Mouse (Mus musculus) cerebellum, postnatal 25 days (tissue): ENCODE data around the gene Ahctf1.

Experiments
- DNase-seq, 2 experiments: peaks; one replicate each; pipeline ENCODE4 v3.0.0; 2021; ENCODE audit warnings: mixed read lengths in 2 of 2

The Ahctf1 gene

DNA sequence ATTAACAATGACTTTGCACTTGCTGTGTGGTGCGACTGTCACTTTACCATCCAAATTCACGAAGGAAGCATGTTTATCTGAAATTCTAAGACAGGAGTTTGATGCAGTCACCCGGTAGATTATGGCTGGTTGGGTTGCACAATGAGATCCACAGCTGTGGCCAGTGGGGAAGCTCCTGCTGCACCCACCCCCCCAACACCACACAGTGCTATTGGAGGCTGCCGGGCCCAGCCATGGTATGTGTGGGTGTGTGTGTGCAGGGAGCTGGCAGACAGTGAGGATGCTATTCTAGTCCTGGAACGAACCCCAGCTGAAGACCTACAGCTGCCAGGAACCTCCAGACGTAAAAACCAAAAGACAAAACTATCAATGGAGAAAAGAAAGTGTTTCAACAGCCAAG lies 94.1 kb downstream of the Ahctf1 start:
- peak; percentile 52 to 65 for DNase-seq

DNA sequence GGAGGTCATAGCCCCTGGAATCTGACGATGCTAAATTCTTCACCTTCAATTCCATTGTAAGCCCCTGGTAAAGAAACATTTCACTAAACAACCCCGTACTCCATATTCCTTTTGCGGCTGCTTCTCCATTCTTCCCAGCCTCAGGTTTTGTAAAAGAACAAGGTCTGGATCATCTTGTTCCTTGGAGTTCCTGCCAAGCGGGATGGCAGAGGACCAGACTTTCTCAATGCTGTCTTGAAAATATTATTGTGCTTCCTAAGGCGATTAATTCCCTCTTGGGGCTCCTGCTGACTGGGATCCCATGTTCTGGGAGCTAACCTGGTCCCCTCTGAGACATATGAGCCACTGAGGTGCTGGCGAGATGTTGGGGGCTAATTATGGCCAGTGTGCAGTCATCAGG lies 98.3 kb downstream of the Ahctf1 start:
- DNase-seq, result peak in 1 of 2 experiments; percentile 33

DNA sequence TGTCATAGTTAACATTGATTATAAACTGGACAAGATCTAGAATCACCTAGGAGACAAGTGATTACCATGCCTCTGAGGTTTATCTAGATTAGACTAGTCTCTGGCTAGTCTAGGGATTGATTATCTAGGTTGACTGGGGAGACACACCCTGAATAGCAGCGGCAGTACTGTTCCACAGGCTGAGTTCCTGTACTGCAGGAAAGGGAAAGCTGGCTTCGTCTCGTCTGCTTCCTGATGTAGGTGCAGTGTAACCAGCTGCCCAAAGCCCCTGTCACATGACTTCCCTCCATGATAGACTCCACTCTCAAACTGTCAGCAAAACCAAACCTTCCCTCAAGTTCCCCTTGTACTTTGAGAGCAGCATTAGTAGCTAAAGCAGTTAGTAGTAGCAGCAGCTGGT lies 99.3 kb downstream of the Ahctf1 start:
- no peak for DNase-seq
